Mouse (Mus musculus) E14TG2a.4 (cell line): ENCODE results near the gene Kiss1r.

Source experiments
- CTCF ChIP-seq: conservative IDR thresholded peaks from 2 replicates; pipeline ENCODE4 v1.5.1; 2014; ENCODE audit warnings: low read length
- NANOG ChIP-seq: IDR thresholded peaks from 2 replicates; pipeline ENCODE4 v1.6.1; 2014; ENCODE audit warnings: borderline replicate concordance, low read length, mixed read lengths
- POU5F1 ChIP-seq: IDR thresholded peaks from 2 replicates; pipeline ENCODE4 v1.6.1; 2014; ENCODE audit warnings: low read length, borderline replicate concordance

DNA sequence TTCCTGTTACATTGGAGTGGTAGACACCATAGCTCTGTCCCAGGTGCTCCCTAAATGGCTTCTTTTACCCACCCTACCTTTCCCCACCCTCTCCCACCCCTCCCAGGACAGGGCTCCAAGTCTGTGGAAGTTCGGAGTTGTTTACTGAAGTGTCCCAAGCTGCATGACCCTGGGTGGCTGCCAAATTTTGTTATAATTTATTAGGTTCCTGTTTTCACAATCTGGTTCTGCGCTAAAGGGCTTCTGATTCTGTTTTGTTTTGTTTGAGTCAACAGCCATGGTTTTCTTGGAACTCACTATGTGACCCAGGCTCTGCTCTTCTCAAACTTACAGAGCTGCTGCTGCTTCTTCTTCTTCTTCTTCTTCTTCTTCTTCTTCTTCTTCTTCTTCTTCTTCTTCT is 27.4 kb upstream of the Kiss1r start:
- TF ChIP-seq CTCF (no peak), NANOG (no peak), POU5F1 (no peak)
